Mouse (Mus musculus) left cerebral cortex, adult 2 months (tissue): ENCODE results near the gene Dock3. TPM values are rescaled to one million over a fixed set of nuclear protein-coding genes. Genes with fewer than 3 reads are reported as not detected.
A peak's percentile ranks its signal among the peaks of the same experiment; 100 is the strongest.
"Not testable (repeated sequence)": the region's sequence is repeated elsewhere in the genome, so short reads cannot be mapped to it uniquely, and the experiment has no call there.

Source experiments
- DNase-seq, 2 experiments: peaks; one replicate each; pipeline ENCODE4 v3.0.0; 2021 to 2022; ENCODE audit warnings: low spot score in 2 of 2, mixed read lengths in 1 of 2; ENCODE audit errors: extremely low spot score in 1 of 2
- H3K27ac ChIP-seq: fragments of 200-600 bp; 2 replicates; pipeline ENCODE4 v1.8.1; 2022
- H3K4me3 ChIP-seq: fragments of 200-600 bp; 2 replicates; pipeline ENCODE4 v1.8.1; 2022
- CTCF ChIP-seq: fragments of 200-600 bp; IDR thresholded peaks from 2 replicates; pipeline ENCODE4 v1.8.1; 2022; ENCODE audit warnings: antibody characterized with exemption, mild to moderate bottlenecking, moderate library complexity
- intact Hi-C: fragments of 180-260 bp; cut with DNase I; formaldehyde crosslinking; loops from one replicate; pipeline ENCODE4 v1.15.1; 2025
- total RNA-seq, 2 experiments: library from RNA; stranded (reverse); gene quantifications; 2 replicates each; pipeline ENCODE4 v1.2.3; 2021

Gene Dock3
- total RNA-seq, 2 experiments from 2014 or later = 216 to 221 TPM

DNA sequence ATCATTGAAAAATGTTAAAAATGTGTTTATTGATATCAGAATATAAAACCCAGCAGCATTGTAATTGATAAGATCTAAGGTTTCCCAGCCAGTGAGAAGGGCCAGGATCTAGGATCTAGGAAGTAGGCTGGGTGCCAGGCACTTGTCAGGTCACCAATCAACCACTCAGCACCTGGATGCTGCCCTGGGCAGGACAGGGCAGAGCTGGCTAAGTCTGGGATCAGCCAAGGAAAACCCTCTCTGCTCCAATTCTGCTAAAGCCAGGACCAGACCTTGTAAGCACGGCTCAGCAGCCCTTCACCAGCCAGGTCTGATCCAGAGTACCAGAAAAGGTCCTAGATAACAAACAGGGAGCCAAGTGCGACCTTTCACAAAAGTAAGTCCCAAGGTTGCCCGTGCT lies 23.2 kb upstream of the Dock3 start:
- intact Hi-C loops = no loop called here
- TF ChIP-seq CTCF = no peak
- no peak for DNase-seq
- Histone ChIP-seq H3K27ac (peak overlapping the region; percentile 85), H3K4me3 (no peak overlapping the region)

GRCm38 (mm10) chr9:107254476-107254875 lies 22.8 kb upstream of the Dock3 start:
- Histone ChIP-seq H3K4me3 (no peak overlapping the region), H3K27ac (peak overlapping the region; percentile 85)
- peak; percentile 80 to 81 for DNase-seq
- TF ChIP-seq CTCF = peak; percentile 1; the same call in 1 of the 2 replicates
- intact Hi-C loops = no loop called here

DNA sequence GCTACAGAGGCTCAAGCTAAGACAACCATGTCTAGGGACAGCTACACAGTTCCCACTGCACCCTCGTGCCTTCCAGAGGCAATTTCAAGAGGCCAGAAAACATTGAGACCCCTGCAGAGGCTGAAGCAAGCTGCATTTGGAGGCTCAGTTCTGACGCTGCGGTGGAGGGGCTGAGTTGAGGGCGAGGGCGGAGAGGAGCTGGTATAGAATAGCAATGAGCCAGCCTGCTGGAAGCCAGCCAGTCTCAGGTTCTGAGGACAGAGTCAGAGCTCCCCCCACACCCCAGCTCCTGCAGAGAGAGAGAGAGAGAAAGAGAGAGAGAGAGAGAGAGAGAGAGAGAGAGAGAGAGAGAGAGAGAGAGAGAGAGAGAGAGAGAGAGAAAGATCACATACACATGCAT lies 20.5 kb upstream of the Dock3 start:
- DNase-seq = peak; percentile 73 to 79
- intact Hi-C loops = no loop called here
- H3K4me3 ChIP-seq = no peak overlapping the region
- TF ChIP-seq CTCF = no peak
- H3K27ac ChIP-seq = peak overlapping the region; percentile 71

GRCm38 (mm10) chr9:107250416-107251337 lies 19.0 kb upstream of the Dock3 start:
- DNase-seq = no peak
- Histone ChIP-seq H3K4me3 (no peak overlapping the region), H3K27ac (peak overlapping the region; percentile 71)
- intact Hi-C loops = no loop called here
- no peak for TF ChIP-seq CTCF

GRCm38 (mm10) chr9:107249154-107249553 lies 17.4 kb upstream of the Dock3 start:
- Histone ChIP-seq H3K4me3 (no peak overlapping the region), H3K27ac (peak overlapping the region; percentile 71)
- intact Hi-C loops = no loop called here
- no peak for TF ChIP-seq CTCF
- DNase-seq = no peak

DNA sequence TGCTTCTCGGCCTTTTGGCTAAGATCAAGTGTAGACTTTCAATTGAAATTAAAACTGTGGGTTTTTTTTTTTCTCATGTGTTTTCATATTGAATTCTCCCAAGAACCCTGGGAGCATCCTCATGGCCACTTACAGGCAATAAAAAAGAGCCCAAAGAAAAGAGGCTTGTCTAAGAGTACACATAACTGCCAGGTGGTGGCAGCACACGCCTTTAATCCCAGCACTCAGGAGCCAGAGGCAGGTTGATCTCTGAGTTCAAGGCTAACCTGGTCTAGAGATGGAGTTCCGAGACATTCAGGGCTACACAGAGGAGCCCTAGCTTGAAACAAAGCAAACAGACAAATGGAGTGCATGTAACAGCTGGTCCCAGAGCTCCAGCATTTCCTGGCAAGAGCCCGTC lies 14.5 kb upstream of the Dock3 start:
- DNase-seq = no peak
- peak; percentile 63 for TF ChIP-seq CTCF
- intact Hi-C loops = loop anchor here (2.0 kb wide), 1 partner anchor 45 kb away; no protein-coding TSS in a partner anchor

DNA sequence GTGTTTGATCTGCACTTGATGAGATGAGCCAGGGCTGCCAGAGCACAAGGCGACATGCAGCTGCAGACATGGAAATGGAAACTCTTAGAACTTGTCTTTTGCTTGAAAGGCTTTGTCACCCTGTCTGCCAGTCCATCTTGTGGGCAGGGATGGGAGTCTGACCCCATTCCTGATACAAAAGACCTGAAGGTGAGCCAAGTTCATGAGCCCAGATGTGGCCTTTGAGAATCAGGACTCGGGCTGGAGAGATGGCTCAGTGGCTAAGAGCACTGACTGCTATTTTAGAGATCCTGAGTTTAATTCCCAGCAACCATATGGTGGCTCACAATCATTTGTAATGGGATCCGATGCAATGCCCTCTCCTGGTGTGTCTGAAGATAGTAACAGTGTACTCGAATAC lies 13.6 kb upstream of the Dock3 start:
- intact Hi-C loops = no loop called here
- no peak overlapping the region for H3K27ac ChIP-seq
- no peak overlapping the region for H3K4me3 ChIP-seq
- no peak for DNase-seq
- no peak for TF ChIP-seq CTCF

More for the DNA sequence above, 14.5 kb upstream of the Dock3 start:
- H3K27ac ChIP-seq = no peak overlapping the region
- no peak overlapping the region for H3K4me3 ChIP-seq

- intact Hi-C loops = loop anchor here (5.0 kb wide), 1 partner anchor 101 kb away; the partner anchor contains the start of gene Hemk1
- peak in 1 of 2 experiments; percentile 5 for DNase-seq
- H3K4me3 ChIP-seq = no peak overlapping the region
- H3K27ac ChIP-seq = peak overlapping the region; percentile 72; the same call in 1 of the 2 replicates
- no peak for TF ChIP-seq CTCF
Measured at GRCm38 (mm10) chr9:107236151-107236550, 4.4 kb upstream of the Dock3 start.

- no peak for TF ChIP-seq CTCF
- intact Hi-C loops = loop anchor here (2.0 to 5.0 kb wide), 2 partner anchors 24 to 102 kb away; partner anchors contain the start of gene Hemk1
- peak in 1 of 2 experiments; percentile 18 for DNase-seq
Measured at GRCm38 (mm10) chr9:107235261-107235660, 3.6 kb upstream of the Dock3 start.

GRCm38 (mm10) chr9:107232140-107232539 lies 431 bp upstream of the Dock3 start:
- Histone ChIP-seq H3K27ac (peak overlapping the region; percentile 96), H3K4me3 (peak overlapping the region; percentile 82)
- intact Hi-C loops = loop anchor here (5.0 kb wide), 1 partner anchor 65 kb away; no protein-coding TSS in a partner anchor
- no peak for TF ChIP-seq CTCF
- DNase-seq = no peak

More at GRCm38 (mm10) chr9:107235261-107235660, 3.6 kb upstream of the Dock3 start:
- Histone ChIP-seq H3K4me3 (no peak overlapping the region), H3K27ac (peak overlapping the region; percentile 72)

- TF ChIP-seq CTCF = peak; percentile 45
- H3K4me3 ChIP-seq = peak overlapping the region; percentile 82
- peak overlapping the region; percentile 96 for H3K27ac ChIP-seq
- intact Hi-C loops = loop anchor here (5.0 kb wide), 1 partner anchor 64 kb away; no protein-coding TSS in a partner anchor
- DNase-seq = peak; percentile 75 to 78
Measured at GRCm38 (mm10) chr9:107230991-107231538, 644 bp downstream of the Dock3 start.

GRCm38 (mm10) chr9:107224597-107224996 lies 7.1 kb downstream of the Dock3 start:
- TF ChIP-seq CTCF = no peak
- Histone ChIP-seq H3K27ac (no peak overlapping the region), H3K4me3 (no peak overlapping the region)
- intact Hi-C loops = no loop called here
- DNase-seq = no peak

DNA sequence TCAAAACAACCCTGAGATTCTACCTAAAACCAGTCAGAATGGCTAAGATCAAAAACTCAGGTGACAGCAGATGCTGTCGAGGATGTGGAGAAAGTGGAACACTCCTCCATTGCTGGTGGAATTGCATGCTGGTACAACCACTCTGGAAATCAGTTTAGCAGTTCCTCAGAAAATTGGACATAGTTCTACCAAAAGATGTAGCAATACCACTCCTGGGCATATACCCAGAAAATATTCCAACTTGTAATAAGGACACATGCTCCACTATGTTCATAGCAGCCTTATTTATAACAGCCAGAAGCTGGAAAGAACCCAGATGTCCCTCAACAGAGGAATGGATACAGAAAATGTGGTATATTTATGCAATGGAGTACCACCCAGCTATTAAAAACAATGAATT lies 56.9 kb downstream of the Dock3 start:
- intact Hi-C loops, H3K4me3 ChIP-seq, DNase-seq, H3K27ac ChIP-seq: not testable (repeated sequence)
